13 mouse cellular contexts compared by ENCODE assay signal in the genomic region with DNA sequence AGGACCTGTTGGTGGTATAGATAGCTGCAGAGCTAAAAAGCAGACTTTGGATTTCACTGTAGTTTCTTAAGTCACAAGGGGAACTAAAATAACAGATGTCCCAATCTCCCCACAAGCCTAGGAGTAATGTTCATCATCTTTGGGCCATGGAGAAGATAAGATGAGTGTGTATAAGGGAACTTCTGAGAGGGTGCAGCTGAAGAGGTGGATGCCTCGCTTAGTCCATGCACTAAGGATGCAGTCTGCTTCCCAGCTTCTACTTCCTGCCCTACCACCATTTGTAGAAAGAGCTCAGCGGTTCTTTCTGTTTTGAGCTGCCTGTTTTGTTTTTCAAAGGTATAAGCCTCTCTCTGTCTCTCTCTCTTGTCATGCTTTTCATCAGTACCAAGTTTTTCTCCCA.
DNase-seq lines count a peak whose midpoint lies in the region; ATAC-seq lines count a peak whose summit lies in the region.
"Had no signal": no experiment of that assay in that cellular context is flagged by ENCODE, and none has a peak within 500 bp of the region (broad histone marks: within the 10 kb centered on the region; RNA-seq: fewer than 3 reads in every experiment).

No protein-coding gene starts in this region.

- no peaks in the 10 kb centered on the region for H3K4me1 ChIP-seq in heart, embryonic 16.5 days (ENCODE audit: control insufficient read depth, insufficient read depth, low read length)

- H3K4me2 ChIP-seq in heart, embryonic 16.5 days (ENCODE audit: low read depth, low read length), result no peak overlapping the region
- H3K4me2 ChIP-seq: heart, embryonic 11.5 days had no signal

- no peak for ATAC-seq in heart, embryonic 16.5 days (replicated peaks; ENCODE audit: extremely low read depth, insufficient read depth, low FRiP score)
- ATAC-seq in common myeloid progenitor, adult 5-6 weeks (replicated peaks; ENCODE audit: low read depth, poor library complexity, severe bottlenecking), result peak; percentile 62
- ATAC-seq in megakaryocyte progenitor cell, adult 5-6 weeks (replicated peaks; ENCODE audit: poor library complexity), result peak; percentile 79
- ATAC-seq in cerebellum, adult (ENCODE audit: insufficient number of reproducible peaks, low FRiP score, low TSS enrichment), result no peak
- ATAC-seq: hindbrain, embryonic 16.5 days had no signal

- no peak overlapping the region for H3K4me3 ChIP-seq in heart, embryonic 16.5 days (ENCODE audit: low read length)
- H3K4me3 ChIP-seq: layer of hippocampus, adult 2 months had no signal

- H3K36me3 ChIP-seq in heart, embryonic 16.5 days (ENCODE audit: control insufficient read depth, insufficient read depth), result no peaks in the 10 kb centered on the region

- DNase-seq in heart, adult 8-10 months (ENCODE audit: low spot score), result no peak
- peak; percentile 56 for DNase-seq in 416B (ENCODE audit: low read depth)
- no peak for DNase-seq in layer of hippocampus, adult 18-20 months (ENCODE audit: low spot score in 2 of 2)
- no peak for DNase-seq in heart, adult 9 months (ENCODE audit: low spot score in 2 of 2)
- DNase-seq: adrenal gland, adult 2 months; lung, adult 18-20 months had no signal

- H3K27me3 ChIP-seq in heart, embryonic 16.5 days (ENCODE audit: control insufficient read depth, insufficient read depth, low read length), result 0 out of 2 replicates have a peak, but pooled peaks cover 2% of the 10 kb centered on the region

- WGBS in heart, embryonic 16.5 days, result 21% methylated on average over 2 of the region's 2 CpGs

- no peak overlapping the region for H3K9ac ChIP-seq in heart, embryonic 16.5 days (ENCODE audit: low read length)

- no peaks in the 10 kb centered on the region for H3K9me3 ChIP-seq in heart, embryonic 16.5 days (replicated peaks; ENCODE audit: control insufficient read depth, low read length)

- H3K27ac ChIP-seq in heart, embryonic 16.5 days (ENCODE audit: low read length), result peak overlapping the region; percentile 25
- H3K27ac ChIP-seq: layer of hippocampus, adult 2 months had no signal

Comparison
In these comparisons a context has a peak if more than half of its experiments do, and no peak if none do; other contexts are left out.
1. ATAC-seq: peak in common myeloid progenitor, adult 5-6 weeks (single experiment) and megakaryocyte progenitor cell, adult 5-6 weeks (single experiment); none in heart, embryonic 16.5 days (single experiment) and cerebellum, adult (single experiment).